Mouse (Mus musculus) thymus, postnatal 0 days (tissue): ENCODE results near the gene Pcna. TPM values are rescaled to one million over a fixed set of nuclear protein-coding genes. Genes with fewer than 3 reads are reported as not detected.
A peak's percentile ranks its signal among the peaks of the same experiment; 100 is the strongest.
"Not testable (repeated sequence)": the region's sequence is repeated elsewhere in the genome, so short reads cannot be mapped to it uniquely, and the experiment has no call there.

Experiments
- DNase-seq: peaks from one replicate; pipeline ENCODE4 v3.0.0-alpha.2; 2015; ENCODE audit warnings: low spot score
- polyA plus RNA-seq: library from polyadenylated mRNA; unstranded; fragments of >200 nt; fragmentation: Nextera tagmentation; extraction: Ambion mirVana; gene quantifications from 2 replicates; pipeline ENCODE4 v1.2.1, GENCODE M21; 2015

Gene Pcna
- polyA plus RNA-seq = 472 and 480 TPM in 2 replicates

DNA sequence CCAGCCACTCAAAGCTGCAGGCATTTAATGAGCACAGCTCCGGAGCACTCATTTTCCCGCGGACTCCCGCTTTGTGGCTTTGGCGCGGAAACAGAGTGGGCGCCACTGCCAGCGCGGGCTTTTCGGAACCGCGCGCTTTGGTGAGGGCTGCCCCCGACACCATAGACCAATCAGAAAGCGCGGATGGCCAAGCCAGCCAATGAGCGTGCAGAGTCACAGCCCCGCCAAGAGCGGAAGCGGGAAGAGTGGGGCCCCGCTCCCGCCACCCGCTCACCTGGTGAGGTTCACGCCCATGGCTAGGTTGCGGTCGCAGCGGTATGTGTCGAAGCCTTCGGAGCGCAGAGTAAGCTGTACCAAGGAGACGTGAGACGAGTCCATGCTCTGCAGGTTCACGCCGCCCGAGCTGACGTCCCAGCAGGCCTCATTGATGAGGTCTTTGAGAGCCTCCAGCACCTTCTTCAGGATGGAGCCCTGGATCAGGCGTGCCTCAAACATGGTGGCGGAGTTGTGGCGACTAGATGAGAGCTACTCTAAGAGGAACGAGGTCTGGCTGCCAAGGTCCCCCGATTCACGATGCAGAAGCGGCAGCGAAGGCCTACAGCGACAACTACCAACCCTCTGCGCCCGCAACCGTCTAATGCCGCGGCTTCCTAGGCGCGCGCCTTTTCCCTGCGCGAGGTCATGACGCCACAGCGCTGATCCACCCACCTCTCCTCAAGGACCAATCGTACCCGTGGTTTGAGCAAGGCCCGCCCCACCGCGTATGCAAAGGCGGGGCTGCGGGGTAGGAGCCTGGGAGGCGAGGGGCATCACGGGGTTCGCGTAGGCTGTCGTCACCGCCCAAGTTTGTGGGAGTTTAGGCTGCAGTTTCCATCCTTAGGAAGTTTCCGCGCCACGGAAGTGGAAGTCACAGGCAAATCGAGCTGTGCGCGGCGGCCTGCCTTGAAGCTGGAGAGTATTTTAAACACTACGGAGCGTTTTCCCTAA lies at the start of gene Pcna:
TSS of gene Pcna (minus strand) at position 773 of the 987 bp plus-strand sequence.
- DNase-seq = peak; percentile 98

- DNase-seq = no peak
Measured at GRCm38 (mm10) chr2:132301436-132301835, 48.3 kb upstream of the Pcna start.

- no peak for DNase-seq
Measured at GRCm38 (mm10) chr2:132298250-132298649, 45.1 kb upstream of the Pcna start.

DNA sequence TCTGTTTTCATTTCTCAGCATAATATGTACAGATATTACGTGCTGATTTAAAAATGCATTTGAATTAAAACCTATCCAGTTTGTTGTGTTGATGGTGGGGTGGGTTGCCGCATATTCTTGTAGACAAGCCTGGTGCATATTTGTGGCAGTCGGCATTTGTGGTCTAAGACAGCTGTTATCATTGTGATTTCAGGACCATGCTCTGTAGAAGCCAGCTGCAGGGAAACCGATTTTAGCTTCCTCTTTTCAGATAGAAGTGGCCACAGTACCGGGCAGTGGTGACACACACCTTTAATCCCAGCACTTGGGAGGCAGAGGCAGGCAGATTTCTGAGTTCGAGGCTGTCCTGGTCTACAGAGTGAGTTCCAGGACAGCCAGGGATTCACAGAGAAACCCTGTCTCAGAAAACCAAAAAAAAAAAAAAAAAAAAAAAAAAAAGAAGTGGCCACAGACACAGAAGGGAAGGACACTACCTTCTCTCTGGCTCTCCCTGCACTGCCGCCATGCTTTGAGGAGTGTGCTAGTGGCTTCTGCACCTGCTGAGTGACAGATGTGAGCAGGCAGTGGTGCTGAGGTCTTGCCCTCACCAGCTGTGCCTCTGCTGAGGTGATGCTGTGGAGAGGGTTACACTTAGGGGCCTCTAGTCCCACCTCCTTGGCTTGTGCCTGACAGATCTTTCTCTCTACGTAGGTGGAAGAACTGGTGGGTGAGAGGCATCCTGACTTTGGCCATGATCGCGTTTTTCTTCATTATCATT lies 40.8 kb upstream of the Pcna start:
- peak; percentile 81 for DNase-seq

- no peak for DNase-seq
Measured at GRCm38 (mm10) chr2:132292083-132292482, 39.0 kb upstream of the Pcna start.

DNA sequence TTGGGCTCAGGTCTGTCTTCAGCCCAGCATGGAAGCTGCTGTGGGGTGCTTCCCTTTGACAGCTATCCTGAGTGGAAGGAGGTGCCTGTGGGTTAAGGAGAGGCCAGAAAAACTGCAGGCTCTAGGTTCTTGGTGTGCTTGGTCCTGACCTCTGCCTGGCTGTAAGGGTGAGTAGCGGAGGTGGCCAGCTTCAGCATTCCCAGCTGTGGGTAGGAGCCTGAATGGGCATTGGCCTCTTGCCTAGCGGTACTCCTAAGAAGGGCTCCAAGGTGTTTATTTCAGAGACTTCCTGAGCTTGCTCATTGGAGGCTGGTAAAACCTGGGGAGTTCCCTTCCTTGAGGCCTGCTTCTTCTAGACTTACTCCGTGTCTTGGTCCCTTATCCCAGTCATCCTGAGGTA lies 38.2 kb upstream of the Pcna start:
- DNase-seq = no peak

DNA sequence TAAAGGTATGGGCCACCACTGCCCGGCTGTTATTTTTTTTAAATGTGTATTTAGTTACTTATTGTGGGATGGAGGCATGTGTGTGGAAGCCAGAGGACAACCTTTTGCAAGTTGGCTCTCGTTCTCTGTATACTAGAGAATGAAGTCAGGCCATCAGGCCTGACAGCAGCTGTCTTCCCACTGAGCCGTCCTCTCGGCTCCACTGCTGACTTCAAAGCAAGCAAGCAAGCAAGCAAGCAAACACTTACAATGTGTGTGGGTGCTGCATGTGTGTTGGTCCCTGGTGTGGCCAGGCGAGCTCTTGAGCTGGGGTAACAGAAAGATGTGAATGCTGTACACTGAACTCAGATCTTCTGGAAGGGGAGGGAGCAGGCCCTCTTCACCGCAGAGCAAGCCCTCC lies 37.7 kb upstream of the Pcna start:
- DNase-seq = no peak

- DNase-seq = not testable (repeated sequence)
Measured at GRCm38 (mm10) chr2:132289213-132289612, 36.1 kb upstream of the Pcna start.

- DNase-seq = no peak
Measured at GRCm38 (mm10) chr2:132286376-132287076, 33.4 kb upstream of the Pcna start.

- not testable (repeated sequence) for DNase-seq
Measured at GRCm38 (mm10) chr2:132285722-132286121, 32.6 kb upstream of the Pcna start.

GRCm38 (mm10) chr2:132284492-132285139 lies 31.5 kb upstream of the Pcna start:
- DNase-seq = no peak

DNA sequence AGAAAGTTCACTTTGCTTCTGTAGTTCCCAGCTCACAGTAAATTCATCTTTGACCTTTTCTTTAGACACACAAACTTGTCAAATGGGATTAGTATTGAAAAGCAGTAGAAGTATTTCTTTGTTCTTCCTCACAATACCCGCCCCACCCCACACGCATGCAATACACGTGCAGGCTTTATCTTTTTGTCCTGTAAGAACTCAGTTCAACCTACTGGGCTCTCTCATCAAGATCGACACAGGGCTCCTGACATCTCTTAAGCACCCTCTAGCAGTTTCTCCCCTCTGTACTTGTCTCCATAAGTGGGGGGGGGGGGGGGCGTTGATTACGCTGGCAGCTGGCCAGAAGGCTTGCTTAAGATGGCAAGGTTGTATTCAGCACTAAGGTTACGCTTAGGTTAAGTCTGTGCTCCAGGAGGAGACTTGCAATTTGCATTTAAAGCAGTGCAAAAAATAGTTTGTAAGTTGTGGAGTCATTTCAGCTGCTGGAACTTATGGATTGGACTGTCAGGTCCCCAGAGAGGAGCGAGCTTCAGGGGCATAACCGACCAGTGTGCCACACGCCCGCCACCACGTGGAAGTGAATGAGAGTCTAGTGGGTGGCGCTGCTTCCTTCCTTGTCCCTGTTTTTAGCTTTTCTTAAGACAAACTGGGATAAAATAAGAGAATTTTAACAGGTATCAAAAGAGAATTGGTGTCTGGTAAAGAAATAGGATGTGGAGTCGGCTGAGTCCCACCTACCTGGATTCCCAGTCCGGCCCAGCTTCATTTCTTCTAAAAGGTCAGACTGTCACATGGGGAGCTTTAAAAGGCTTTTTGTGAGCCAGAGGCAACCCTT lies 30.3 kb upstream of the Pcna start:
- DNase-seq = no peak

DNA sequence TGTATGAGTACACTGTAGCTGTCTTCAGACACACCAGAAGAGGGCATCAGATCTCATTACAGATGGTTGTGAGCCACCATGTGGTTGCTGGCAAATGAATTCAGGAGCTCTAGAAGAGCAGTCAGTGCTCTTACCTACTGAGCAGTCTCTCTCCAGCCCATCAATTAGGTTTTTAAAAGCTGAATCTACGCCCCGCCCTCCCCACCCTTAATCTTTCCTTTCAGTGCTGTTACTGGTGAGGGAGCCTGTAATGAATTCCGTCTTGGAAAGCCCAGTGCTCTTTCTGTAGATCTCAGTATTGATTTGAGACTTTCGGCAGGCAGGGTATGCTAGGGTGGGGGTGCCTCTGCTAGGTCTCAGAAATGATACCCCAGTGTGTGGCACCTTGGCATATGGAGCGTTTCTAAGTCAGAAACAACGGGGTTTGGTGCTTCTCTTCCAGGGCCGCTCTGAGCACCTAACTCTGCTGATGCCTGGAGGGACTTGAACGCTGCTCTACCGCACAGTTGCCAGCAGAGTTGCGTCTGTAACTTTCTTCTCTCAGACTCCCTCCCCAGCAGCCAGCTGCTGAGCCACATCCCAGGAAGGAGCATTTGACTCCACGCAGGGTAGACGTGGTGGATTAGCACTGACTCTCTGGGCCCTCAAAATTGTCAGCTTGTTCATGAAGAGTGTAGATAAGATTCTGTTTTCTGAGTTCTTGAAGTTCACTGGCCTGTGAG lies 29.5 kb upstream of the Pcna start:
- no peak for DNase-seq

- DNase-seq = no peak
Measured at GRCm38 (mm10) chr2:132281560-132282452, 28.7 kb upstream of the Pcna start.

DNA sequence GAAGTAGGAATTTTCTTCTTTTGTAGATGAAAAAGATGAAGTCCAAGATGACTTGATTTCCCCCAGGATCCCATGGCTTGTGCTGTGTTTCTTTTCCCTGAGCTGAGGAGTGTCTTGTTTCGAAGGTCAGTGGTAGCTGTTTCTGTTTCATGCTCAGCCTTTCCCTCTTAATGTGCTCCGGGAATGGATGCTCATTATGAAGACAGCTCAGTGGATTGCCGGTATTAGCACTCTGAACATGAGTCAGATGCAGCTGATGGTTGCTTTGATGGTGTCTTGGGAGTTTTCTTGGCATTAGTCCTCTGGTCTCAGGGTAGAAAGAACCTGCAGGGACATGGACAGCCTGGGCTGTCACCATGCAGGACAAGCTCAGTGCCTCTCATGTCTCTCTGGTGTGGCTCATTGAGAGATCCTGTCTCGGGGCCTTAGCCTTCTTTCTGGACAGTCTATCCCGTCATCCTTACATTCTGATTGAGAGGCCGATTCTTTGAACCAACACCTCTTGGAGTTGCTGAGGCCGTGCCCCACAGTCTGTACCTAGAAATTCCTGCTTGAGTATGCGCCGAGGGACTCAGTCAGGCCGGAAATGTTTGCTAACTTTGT lies 27.5 kb upstream of the Pcna start:
- DNase-seq = no peak

DNA sequence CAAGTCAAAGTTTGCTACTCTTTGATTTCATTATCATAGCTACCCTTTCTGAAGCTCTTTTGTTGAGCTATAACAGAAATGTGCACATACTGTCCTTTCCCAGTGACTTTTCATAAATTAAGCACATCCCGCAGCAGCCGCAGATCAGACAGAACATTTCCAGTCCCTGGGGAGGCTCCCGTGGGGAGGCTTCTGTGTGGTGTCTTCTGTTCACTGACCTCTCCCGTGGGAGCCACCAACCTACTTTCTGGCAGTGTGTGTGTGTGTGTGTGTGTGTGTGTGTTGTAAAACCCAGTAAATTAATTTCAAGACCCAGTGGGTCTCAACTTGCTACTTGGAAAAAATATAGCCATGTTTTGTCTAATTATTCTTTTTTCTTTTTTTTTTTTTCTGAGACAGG lies 26.9 kb upstream of the Pcna start:
- no peak for DNase-seq

- DNase-seq = no peak
Measured at GRCm38 (mm10) chr2:132279336-132279882, 26.3 kb upstream of the Pcna start.
